Mouse (Mus musculus) kidney, postnatal 14 days (tissue): ENCODE results near the gene Pla2g12b.
A peak's percentile ranks its signal among the peaks of the same experiment; 100 is the strongest.

Source experiments
- DNase-seq: peaks from one replicate; pipeline ENCODE4 v3.0.0; 2022; ENCODE audit warnings: mixed read lengths

Pla2g12b gene

DNA sequence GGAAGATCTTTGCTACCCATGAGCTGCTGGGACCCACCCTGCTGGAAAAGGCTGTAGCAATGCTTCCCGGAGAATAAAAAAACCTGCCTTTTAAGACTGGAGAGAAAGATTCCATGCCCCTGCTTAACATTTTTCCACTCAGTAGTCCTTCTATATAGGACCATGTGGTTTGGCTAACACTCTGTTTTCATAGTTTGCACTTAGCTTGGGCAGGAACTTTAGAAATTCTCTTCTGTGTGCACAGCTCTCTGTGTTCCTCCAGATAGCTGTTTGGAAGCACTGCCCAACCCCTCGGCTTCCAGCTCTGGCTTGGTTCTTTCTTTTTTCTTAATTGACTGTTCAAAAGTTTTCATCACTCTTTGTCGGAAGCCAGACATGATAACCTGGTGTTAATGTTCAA, 13.2 kb downstream of the Pla2g12b start:
- no peak for DNase-seq

DNA sequence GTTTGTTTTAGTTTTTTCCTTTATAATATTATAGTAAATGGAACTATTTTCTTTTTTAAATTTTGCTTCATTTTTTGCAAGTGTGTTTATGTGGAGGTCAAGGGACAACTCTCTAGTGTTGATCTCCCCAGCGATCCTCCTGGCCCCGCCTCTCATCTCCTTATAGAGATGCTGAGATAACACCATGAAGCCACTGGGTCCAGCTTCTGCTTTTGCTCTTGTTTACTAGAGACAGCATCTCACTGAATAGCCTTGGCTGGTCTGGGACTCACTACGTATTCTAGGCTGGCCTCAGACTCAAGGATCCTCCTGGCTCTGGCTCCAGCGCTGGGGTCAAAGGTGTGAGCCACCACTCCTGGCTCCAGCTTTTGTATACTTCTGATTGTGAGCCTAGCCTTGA, 16.1 kb downstream of the Pla2g12b start:
- no peak for DNase-seq

DNA sequence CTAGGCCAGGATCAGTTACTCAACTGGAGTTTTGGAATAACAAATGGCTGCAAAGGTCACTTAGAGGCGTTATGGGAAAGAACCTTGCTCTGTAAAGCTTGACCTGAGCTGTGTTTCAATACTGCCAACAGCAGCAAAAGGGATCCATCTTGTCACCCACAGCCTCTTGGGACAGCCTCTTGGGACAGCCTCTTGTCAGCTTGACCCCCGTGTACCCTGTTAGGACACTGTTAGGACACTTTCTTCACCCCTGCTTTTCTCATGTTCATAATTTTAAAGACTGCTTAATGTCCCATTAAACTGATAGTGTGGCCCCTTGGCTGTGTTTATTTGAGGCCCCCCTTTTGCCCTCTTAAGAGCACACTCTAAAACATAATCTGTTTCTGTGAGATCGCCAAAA, 21.0 kb downstream of the Pla2g12b start:
- DNase-seq = peak; percentile 61

DNA sequence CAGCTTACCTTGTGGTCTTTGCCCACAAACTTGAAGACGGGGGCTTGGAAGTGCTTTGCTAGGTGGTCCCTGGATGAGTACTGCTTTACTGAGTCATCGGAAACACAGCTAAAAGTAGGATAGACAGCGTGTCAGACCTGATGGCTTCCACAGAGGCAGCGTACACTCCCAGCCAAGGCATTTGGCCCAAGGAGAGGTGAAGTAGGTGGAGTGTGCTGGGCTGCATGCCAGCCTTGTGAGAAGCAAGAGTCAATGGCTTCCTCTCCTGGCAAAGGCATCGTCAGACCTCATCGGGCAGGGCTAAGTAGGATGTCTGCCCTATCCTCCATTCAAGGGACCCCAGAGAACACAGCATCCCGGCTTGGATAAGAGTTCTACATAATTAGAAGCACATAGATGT, 21.9 kb downstream of the Pla2g12b start:
- peak; percentile 72 for DNase-seq

DNA sequence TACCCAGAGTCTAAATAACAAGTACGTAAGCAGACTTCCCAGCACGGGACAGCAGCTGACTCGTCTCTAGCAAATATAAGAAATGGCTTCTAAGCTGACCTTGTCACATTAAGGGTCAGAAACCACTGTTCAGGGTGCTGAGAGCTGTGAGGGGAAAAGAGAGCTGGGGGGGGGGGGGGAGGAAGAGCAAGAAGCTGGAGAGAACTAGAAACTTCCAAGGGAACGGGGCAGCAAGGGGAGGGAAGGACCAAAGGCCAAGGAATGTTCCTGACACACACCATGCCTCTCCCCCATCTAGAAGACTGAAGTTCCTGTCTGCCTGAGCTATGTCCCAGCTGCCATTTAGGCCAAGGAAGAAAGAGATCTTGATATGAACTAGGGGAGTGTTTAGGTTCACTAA, 22.9 kb downstream of the Pla2g12b start:
- DNase-seq = peak; percentile 49

DNA sequence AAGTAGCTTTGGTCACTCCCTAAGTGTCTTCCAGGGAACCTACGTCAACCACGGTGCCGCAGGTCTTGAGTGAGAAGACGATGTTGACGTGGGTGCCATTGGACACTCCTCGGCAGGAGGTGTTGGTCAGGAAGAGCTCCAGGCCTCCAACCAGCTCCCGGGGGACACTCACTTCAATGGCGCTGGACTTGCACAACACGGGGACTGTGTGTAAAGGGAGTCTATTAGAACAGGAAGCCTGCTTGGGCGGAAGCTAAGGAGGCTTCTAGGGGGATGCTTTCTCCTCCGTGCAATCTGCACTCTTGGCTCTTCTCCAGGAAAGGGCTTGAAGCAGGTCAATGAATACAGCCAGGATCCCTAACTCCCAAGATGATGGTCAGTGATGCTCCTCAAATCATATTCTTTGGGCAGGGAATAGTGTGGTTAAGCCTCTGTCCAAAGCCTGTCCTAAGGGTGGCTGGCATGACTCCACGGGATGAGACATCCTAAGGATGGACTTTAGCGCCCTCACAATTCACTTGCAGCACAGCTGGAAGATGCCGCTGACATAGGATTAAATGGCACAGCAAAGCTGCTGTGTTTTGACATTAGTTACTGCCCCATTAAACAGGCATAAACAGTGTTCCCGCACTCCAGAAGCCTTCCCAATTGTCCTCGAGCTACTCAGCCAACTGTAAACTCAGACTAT, 26.1 kb downstream of the Pla2g12b start:
- DNase-seq = no peak

DNA sequence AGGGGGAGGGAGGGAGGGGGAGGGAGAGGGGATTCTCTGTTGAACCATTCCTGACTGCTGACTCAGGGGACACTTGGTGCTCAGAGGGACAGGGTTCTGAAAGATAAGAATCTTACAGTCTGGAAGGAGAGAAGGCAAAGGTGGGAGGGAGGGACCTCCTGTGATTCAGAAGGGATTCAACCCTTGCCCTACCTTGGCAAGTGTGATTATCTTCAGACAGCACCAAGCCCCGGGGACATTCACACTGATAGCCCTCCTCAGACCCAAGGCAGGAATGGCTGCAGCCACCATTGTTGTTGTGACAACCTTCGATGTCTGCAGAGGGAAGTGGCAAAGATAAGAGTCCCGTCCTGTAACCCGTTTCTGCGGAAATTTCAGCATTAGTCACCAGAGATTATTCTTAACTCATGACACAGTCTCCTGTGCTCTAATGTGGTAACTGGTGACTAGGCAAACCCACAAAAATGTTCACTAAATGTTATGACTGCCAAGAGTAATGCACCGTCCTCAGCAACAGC, 27.3 kb downstream of the Pla2g12b start:
- DNase-seq = no peak

DNA sequence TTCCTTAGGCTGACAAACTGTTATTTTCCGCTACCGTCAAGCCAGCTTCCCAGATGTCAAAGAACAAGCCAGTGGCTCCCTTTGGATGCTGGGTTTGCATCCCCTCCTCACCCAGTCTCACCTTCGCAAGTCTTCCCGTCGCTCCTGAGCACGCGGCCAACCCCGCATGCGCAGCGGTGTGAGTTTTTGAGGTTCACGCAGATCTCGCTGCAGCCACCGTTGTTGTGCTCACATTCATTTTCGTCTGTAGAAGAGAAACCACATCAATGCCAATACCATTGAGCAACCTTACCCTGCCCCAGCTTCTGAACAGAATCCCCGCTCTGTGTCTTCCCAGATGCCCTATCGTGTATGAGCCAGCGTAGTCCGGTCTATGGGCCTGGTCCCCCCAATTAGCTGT, 32.3 kb downstream of the Pla2g12b start:
- no peak for DNase-seq

DNA sequence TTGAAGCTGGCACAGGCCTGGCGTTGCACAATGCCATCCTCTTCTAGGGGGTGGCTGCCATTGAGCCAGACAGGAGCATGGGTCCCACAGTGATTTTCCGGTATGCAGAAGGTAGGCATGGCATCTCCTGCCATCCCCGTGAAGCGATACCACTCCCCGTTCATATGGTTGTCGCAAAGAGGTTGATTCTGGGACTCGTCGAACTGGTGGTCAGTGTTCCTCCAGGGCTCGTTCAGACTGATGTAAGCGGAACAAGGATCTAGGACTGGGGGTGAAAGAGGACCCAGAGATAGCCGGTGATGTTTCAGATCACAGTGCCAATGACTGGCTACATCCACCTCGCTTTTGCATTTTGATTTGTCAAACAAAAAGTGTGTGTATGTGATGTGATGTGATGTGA, 35.2 kb downstream of the Pla2g12b start:
- DNase-seq = no peak

DNA sequence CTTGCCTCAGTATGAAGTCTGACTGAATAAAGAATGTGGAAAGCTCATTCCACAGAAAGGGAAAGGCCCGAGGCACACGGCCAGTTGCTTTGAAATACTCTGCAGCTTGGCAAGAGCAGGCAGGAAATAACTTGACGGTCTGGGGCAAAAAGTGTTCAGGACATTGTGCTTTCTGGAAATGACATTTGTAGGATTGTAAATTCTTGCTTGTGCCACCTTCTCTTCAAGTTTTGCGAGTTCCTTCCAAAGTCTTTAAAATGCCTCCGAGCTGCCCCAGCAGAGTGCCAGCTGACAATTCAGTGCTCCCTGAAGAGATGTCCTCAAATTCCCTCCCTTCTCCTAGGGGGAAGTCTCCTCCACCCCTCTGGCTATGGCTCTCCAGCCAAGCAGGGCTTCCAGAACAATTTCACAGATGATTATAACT, 36.1 kb downstream of the Pla2g12b start:
- peak; percentile 73 for DNase-seq

DNA sequence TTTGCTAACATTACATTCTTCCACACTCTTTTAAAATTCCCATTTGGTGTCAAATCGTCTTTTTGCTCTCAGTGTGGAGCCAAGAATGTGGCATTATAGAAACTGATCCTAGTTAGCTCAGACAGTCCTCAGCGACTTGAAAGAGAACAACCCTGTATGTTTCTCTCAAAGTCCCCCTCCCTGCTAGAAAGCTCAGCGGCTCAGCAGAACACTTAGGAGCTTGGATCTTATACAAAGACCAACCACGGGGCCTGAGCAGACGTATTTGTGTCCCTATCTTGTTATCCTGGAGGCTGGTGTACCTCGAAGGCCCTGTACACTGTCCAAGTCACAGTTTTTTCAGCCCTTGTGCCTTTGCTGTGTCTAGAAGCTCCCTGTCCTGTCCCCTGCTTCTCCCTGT, 36.7 kb downstream of the Pla2g12b start:
- DNase-seq = no peak

DNA sequence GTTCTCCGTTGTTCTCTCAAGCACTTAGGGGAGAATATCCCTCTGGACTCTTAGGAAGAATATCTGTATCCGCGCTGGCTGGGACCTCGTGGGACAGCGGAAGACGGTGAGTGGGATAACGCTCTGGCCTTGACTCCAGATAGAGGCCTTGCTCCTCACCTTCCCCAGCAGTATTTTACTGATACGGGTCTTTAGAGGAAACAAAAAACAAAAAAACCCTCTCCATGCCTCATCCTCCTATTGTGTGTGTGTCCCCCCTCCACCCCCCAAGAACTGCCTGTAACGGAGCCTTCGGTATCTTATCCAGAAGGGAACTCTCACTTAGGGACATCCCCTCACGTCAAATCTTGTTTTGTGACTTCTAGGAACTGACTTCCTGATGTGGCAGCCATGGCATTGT, 38.3 kb downstream of the Pla2g12b start, which contains the start of gene Oit3:
Oit3 (minus strand) TSS at position 44 of the 400 bp plus-strand sequence.
- DNase-seq = no peak

DNA sequence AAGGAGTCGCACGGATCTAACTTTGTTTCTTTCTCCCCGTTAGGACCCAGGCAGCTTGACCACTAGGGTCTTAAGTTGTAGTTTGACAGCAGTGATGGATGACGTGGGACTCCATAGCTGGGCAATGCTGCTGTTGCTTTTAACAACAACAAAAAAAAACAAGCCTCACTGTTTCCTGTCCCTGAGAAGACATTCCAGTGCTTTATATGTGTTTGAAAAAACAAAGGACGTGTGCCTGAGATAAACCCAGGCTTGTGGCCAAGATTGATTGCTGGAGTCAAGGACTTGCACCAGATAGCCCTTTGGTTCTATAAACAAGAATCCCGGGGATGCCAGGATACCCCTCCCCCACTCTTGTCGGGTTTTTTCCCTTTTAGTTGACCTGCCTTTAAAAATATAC, 39.8 kb downstream of the Pla2g12b start:
- peak; percentile 68 for DNase-seq

DNA sequence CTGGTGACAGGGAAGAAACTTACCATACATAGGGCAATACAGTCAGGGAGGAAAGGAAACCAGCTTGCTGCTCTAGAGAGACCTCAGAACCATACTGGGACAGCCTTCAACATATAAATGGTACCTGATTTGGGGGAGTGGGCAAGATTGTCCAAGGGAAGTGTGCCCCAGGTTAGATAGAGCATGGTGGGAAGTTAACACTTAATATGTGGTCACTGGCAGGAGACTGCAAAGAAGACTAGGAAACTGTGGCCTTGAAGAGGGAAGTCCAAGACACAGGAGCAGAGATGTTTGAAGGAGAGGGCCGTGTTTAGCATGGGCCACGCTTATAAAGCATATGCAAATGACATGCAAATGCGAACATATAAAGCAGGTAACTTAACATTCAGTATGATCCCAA, 40.6 kb downstream of the Pla2g12b start:
- no peak for DNase-seq

DNA sequence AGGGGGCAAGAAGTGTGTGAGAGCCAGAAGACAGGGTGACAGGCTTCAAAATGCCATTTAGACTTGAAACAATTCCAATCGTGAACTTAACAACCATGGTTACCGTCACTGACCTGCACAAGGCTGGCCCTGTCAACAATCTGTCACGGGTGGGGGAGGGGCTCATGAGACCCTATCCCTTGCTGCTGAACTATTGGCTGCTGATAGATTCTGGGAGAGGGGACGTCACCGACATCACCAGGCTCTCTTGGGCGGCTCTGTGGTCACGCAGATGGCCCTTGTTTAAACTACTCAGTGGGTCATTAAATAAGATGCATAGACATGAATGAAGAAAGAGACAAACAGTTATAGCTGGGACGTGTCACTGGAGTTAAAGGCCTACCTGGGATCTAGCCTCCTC, 41.2 kb downstream of the Pla2g12b start:
- DNase-seq = no peak

DNA sequence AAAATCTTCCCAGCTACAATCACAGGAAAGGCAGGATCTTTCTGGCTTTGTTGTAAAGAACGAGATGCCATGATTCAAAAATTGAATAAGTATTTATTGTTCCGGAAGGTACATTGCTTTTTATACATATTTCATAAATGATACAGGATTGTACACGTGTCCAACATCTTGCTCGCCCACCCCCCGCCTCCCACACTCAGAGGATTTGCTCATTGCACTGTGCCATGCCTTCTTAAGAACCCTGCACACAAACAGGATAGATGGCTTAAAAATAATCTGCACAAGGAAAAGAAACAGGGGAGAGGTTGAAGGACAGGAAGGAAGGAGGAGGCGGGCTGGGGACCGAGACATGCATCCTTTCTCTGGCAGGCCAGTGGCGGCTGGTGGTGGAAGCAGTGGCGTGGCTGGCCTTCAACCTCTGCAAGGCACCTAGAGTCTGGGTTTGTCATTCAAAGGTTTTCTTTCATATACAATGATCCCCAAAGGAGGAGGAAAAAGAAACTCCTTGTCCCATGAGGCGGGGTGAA, 43.5 kb downstream of the Pla2g12b start:
- DNase-seq = peak; percentile 39

DNA sequence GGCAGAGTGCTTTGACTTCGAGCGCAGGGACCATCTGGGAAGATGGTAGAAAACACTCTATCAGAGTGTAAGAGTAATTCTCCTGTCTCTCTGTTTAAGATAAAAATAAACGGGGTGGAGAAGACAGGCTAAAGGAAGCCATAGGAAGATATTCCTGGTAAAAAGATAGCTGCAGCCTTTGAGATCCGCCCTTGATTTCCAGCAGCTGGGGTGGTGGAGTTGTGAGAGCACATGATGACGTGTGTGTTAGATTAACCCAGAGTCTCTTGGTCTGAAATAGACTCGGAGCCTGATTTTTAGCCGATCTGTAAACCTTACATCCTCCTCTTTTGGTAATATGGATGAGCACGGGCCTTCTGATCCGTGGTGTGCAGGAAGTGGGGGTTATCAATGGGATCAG, 44.1 kb downstream of the Pla2g12b start:
- DNase-seq = no peak

DNA sequence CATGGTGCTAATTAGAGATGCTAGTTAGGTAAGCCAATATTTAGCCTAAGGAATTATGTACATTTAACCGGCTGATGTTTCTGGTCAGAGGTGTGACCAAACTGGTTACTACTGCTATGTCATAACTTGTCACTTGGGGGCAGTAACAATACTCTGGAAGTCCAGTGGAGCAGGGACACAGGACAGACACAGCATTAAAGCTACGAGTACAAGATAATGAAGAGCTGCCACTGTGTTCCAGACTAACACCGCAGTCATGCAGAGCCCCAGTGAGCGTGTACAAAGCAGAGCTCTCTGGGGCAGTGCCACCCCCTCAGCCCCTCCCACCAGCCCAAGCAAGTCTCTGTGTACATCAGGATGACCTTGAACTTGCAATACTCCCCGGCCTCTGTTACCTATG, 48.4 kb downstream of the Pla2g12b start:
- peak; percentile 48 for DNase-seq

DNA sequence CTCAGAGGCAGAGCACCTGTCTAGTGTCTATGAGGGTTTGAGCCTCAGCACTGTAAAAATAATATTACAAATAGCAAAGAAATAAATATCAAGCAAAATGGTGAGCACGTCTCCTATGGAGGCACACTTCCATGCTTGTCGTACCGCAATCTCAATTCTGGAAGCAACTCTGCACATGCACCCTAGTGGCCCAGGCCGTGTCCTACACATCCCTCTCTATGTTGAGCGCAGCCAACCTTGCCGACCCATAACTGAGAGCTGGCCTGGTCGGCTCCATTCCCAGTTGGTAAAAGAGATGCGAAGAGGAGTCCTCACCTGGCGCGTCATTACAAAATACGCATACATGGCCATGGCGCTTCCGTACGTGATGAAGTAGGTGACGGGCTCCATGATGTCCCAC, 51.2 kb downstream of the Pla2g12b start:
- no peak for DNase-seq

DNA sequence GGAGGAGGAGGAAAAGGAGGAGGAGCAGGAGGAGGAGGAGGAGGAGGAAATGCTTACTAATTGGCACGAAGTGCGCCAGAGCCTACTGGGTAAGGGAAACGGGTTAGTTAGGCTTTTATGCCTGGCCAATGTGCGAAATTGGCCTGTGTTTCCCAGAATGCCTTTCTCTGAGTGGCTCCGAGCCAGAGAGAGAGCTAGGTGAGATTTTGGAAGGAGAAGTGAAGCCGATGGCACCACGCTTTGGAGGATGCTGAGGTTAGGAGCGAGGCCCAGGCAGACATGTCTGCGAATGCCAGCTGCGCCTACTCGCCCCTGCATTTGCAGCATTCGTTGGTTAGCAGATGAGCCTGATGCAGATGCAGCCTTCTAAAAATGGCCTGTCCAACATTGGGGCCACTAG, 56.3 kb downstream of the Pla2g12b start:
- no peak for DNase-seq

DNA sequence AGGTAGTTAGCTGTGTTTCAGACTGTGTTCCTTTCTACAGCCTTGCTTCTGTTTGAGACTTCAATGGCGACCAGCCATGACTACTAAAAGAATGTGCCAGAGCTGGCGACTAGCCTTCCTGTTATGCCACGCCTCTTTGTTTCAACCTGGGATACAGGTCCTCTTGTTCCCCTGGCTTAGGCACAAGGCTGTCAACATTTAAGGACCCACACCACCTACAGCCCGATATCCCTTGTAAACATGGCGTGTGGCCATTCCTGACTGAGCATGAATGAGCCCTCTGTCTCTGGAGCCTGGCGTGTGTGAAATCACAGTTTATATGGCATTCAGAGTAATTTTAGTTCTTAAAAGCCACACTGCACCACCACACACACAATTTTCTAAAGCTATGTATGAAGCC, 58.8 kb downstream of the Pla2g12b start:
- DNase-seq = no peak

DNA sequence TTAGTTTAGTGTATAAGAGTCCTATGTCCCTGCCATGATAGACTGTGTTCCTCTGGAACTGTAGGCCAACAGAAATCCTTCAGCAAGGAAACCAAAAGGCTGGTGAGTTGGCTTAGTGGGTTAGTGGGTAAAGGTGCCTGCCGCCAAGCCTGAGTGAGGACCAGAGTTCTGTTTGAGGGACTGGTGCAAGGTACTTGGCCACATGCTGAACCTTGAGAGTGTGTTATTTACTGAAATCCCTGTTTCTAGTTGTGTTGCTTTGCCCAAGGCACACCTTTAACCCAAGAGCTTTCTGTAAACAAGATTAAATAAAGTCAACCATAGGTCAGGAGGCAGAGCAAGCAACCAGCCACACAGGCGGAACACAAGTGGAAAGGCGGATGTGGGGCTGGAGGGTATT, 62.1 kb downstream of the Pla2g12b start:
- no peak for DNase-seq

DNA sequence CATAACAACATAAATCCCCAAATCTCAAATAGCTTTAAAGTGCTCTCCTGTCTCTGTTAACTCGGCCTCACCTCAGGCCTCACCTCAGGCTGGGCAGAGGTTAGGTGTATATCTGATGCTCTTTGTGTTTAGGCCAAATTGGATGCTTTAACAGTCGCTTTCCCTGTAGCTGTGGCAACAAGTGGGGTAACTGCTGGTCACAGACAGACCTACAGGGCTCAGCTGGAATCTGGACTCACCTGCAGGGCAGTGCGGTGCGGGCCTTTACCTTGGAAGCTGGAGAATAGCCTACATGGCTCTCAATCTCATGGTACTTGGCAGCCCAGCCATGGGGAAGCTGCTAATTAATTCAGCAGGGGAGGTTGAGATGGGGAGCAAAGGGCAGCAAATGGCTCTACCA, 63.2 kb downstream of the Pla2g12b start:
- no peak for DNase-seq

DNA sequence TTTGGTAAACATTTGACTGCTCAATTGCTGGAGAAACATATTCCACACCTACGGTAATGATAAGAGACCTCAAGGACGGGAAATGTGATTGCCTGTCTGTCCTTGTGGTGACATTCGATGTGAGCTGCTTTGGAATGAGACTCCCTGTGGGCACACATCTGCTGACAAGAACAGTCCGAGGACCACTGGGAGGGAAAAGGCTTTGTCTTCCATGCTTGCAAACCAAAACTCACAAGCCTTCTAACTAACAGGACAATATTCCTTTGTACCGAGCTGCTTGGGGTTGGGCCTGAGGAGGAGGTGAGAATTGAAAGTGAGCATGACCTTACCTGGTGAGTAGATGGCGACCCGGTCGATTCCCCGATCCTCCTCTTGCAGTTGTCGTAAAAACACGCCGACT, 63.8 kb downstream of the Pla2g12b start:
- DNase-seq = no peak

DNA sequence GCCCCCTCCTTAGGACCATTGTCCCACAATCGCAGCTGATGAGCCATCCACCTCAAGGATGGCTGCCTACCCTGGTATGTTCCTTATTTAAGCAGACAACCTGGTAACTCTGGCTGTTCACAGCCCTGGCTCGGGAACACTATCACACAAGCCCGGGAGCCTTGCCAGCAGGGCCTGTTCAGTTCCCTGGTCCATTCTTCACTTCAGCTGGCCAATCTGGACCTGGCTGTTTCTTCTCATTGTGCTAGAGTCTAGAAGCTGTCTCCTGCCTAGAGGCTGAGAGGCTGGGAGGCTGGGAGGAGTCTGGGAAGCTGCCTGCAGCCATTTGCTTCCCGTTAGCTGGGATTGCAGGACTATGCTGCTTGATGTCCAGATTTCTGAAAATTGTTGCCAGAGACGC, 67.0 kb downstream of the Pla2g12b start:
- DNase-seq = no peak
